Mouse (Mus musculus) kidney, embryonic 16.5 days (tissue): ENCODE results near the gene Nrxn3. TPM values are rescaled to one million over a fixed set of nuclear protein-coding genes. Genes with fewer than 3 reads are reported as not detected.

Experiments used
- ATAC-seq: fragments of 200-750 bp; cut with Nextera tagmentation; 2 replicates; pipeline ENCODE4 v1.8.0; 2017; ENCODE audit warnings: moderate TSS enrichment; ENCODE audit not compliant: low FRiP score, low TSS enrichment
- H3K27ac ChIP-seq: fragments of 300-500 bp; sonication (generic); 2 replicates; pipeline ENCODE4 v1.5.1; 2014; ENCODE audit warnings: low read length
- H3K27me3 ChIP-seq: fragments of 300-500 bp; sonication (generic); 2 replicates; pipeline ENCODE4 v1.6.1; 2014; ENCODE audit warnings: low read length, control low read depth, mixed read lengths; ENCODE audit not compliant: insufficient read depth
- H3K36me3 ChIP-seq: fragments of 300-500 bp; sonication (generic); 2 replicates; pipeline ENCODE4 v1.6.1; 2014; ENCODE audit warnings: low read length, control low read depth, mixed read lengths; ENCODE audit not compliant: insufficient read depth
- H3K4me1 ChIP-seq: fragments of 300-500 bp; sonication (generic); 2 replicates; pipeline ENCODE4 v1.6.1; 2014; ENCODE audit warnings: low read length, control low read depth, mixed read lengths; ENCODE audit not compliant: insufficient read depth
- H3K4me2 ChIP-seq: fragments of 300-500 bp; sonication (generic); replicated peaks from 2 replicates; pipeline ENCODE4 v1.6.1; 2014; ENCODE audit warnings: low read depth, low read length
- H3K4me3 ChIP-seq: fragments of 300-500 bp; sonication (generic); 2 replicates; pipeline ENCODE4 v1.5.1; 2014; ENCODE audit warnings: mild to moderate bottlenecking, low read length
- H3K9ac ChIP-seq: fragments of 300-500 bp; sonication (generic); replicated peaks from 2 replicates; pipeline ENCODE4 v1.6.1; 2014; ENCODE audit warnings: low read length
- H3K9me3 ChIP-seq: fragments of 300-500 bp; sonication (generic); 2 replicates; pipeline ENCODE4 v1.6.1; 2016; ENCODE audit warnings: low read length, control low read depth
- whole genome bisulfite sequencing: fragments of 180-500 bp; shearing (Covaris S2); extraction: QIAGEN DNeasy Blood & Tissue Kit; methylation state at CpG from one replicate; pipeline ENCODE4 v1.1.7; 2014; 5-methylcytosine and 5-hydroxymethylcytosine counted together
- polyA plus RNA-seq: library from polyadenylated mRNA; unstranded; fragments of >200 nt; fragmentation: Nextera tagmentation; extraction: Ambion mirVana; gene quantifications from 2 replicates; pipeline ENCODE4 v1.2.1, GENCODE M21; 2015

Nrxn3 gene
- polyA plus RNA-seq, 1 experiment from 2014 or later, result 5.1 TPM

DNA sequence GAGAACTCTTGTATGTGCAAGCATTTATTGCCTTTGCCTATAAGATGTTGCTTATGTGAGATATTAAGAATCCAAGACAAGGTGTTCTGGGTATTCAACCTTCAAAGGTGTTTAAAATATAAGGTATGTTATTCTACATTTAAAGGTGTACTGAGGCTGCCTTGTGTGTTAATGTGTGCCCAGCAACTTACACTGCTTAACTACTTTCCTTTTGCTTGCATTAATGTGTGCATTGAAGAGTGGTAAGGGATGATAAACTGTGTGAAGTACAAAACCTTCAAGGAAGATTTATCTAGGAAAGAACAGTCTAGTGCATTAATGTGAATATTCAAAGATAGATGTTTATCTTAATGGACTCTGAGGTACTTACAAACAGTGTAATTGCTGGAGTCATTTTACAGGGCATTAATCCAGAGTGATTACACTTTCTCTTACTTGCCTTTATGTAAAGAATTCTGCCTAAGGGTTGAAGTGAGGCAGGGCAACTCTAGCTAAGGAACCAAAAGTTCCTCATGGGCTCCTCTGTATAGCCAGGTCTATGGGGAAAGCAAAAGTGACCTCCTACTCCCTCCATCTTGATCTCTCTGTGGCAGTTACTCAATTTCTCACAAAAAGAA is 1548.2 kb downstream of the Nrxn3 start:
- Histone ChIP-seq H3K4me3 (no peak overlapping the region), H3K9me3 (no peaks in the 10 kb centered on the region), H3K36me3 (no peaks in the 10 kb centered on the region), H3K4me2 (no peak overlapping the region), H3K4me1 (no peaks in the 10 kb centered on the region), H3K9ac (no peak overlapping the region), H3K27me3 (peaks cover 3% of the 10 kb centered on the region; the same call in 1 of the 2 replicates), H3K27ac (no peak overlapping the region)
- ATAC-seq, result peak; percentile 77

DNA sequence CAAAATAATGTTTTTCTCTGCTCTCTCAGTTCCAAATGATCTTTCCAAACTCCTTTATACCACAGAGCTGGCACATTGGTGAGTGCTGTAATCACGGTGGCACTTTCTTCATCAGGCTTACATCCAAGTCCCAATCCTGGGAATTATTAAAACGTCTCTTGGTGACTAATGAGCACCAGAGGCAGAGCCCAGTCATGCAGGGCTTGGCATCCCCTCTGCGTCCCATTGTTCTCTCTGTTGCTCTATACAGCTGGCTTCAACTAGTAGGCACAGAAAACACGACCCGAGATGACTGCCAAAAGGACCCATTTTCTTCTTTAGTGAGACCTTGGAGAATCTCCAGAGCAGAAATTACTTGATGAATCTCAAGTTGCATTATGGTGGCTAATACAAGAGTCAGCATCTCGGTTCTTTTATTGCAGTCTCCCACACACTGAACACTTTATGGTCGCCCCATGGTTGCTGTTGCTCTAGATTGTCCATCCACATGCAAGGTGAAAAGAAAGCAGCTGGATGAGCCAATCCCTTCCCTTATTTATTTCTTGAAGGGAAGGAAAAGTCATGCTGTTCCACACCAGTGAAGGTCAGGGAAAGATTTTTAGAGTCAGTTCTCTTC is 1552.1 kb downstream of the Nrxn3 start:
- WGBS, result 77% methylated on average over 7 of the region's 7 CpGs
- H3K4me3 ChIP-seq, result no peak overlapping the region
- no peaks in the 10 kb centered on the region for H3K27me3 ChIP-seq
- no peak overlapping the region for H3K9ac ChIP-seq
- H3K9me3 ChIP-seq, result no peaks in the 10 kb centered on the region
- no peaks in the 10 kb centered on the region for H3K36me3 ChIP-seq
- no peak for ATAC-seq
- no peak overlapping the region for H3K27ac ChIP-seq
- H3K4me2 ChIP-seq, result no peak overlapping the region
- no peaks in the 10 kb centered on the region for H3K4me1 ChIP-seq

DNA sequence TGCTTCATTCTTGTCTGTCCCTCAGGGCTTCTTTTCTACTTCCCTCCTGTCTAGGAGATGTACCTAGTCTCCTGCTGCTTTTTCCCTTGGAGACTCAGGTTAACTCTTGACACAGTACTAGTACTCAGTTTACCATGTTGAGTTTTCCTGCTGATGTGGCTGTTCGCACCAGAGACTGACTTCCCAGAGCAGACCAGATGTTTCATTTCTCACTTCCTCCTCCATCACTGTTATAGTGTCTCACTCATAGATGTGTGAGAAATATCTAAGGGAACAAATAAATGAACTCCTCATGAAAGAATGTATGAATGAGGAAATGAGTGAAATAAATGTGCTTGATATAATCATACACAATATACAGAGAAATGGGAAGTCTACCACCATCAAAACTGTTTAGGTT is 1558.6 kb downstream of the Nrxn3 start:
- no peak overlapping the region for H3K4me2 ChIP-seq
- no peak overlapping the region for H3K27ac ChIP-seq
- no peaks in the 10 kb centered on the region for H3K27me3 ChIP-seq
- H3K4me1 ChIP-seq, result no peaks in the 10 kb centered on the region
- no peaks in the 10 kb centered on the region for H3K9me3 ChIP-seq
- WGBS, result 89% methylated on average over 1 of the region's 1 CpGs
- no peak overlapping the region for H3K4me3 ChIP-seq
- H3K36me3 ChIP-seq, result no peaks in the 10 kb centered on the region
- no peak overlapping the region for H3K9ac ChIP-seq
- no peak for ATAC-seq

DNA sequence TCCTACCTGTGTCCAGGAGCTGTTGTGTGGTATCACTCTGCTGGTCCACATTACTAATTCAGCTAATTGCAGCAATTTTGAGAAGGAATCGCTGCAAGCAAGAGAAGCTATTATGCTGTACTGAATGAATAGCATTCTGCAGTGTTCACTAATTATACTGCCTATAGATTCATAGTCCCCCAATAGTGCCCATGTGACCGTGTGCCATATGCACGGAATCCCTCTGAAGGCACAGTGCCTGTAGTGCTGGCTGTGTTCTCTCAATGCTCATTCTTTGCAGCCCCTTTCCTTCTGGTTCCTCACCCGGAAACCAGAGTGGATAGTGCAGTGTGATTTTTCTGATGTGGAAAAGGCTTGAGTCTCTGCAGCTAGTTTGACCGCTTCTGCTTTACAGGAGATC is 1560.3 kb downstream of the Nrxn3 start:
- no peaks in the 10 kb centered on the region for H3K27me3 ChIP-seq
- ATAC-seq, result no peak
- H3K36me3 ChIP-seq, result no peaks in the 10 kb centered on the region
- H3K4me2 ChIP-seq, result no peak overlapping the region
- 77% methylated on average over 5 of the region's 5 CpGs for WGBS
- no peak overlapping the region for H3K27ac ChIP-seq
- H3K4me3 ChIP-seq, result no peak overlapping the region
- H3K9ac ChIP-seq, result no peak overlapping the region
- no peaks in the 10 kb centered on the region for H3K4me1 ChIP-seq
- H3K9me3 ChIP-seq, result no peaks in the 10 kb centered on the region

DNA sequence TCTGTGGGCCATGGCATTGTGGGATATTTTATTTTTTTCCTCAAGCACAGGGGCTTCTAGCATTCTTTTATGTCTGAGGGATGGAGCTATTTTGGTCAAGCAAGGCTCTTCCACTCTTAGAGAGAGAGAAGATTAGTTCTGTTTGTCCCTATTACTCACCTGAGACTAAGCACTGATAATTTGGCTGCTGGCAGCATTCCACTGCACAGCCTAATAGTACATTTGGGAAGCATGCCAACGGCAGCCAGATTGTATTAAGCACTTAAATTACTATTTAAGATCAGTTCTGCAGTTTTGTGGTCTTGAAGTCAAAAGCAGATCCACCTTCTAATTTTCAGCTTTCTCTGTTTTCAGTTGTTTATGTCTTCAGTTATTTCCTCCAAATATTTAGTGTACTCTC is 1580.0 kb downstream of the Nrxn3 start:
- WGBS, result 45% methylated on average over 1 of the region's 1 CpGs
- no peaks in the 10 kb centered on the region for H3K27me3 ChIP-seq
- H3K4me1 ChIP-seq, result no peaks in the 10 kb centered on the region
- no peaks in the 10 kb centered on the region for H3K9me3 ChIP-seq
- no peak for ATAC-seq
- H3K4me2 ChIP-seq, result no peak overlapping the region
- no peak overlapping the region for H3K4me3 ChIP-seq
- H3K36me3 ChIP-seq, result no peaks in the 10 kb centered on the region
- no peak overlapping the region for H3K27ac ChIP-seq
- no peak overlapping the region for H3K9ac ChIP-seq

DNA sequence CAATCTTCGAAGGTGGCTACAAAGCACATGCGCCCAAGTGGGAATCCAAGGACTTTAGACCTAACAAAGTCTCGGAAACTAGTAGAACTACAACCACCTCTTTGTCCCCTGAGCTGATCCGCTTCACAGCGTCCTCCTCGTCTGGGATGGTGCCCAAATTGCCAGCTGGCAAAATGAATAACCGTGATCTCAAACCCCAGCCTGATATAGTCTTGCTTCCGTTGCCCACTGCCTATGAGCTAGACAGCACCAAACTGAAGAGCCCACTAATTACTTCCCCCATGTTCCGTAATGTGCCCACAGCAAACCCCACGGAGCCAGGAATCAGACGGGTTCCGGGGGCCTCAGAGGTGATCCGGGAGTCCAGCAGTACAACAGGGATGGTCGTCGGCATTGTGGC is 1609.1 kb downstream of the Nrxn3 start:
- no peak for ATAC-seq
- no peaks in the 10 kb centered on the region for H3K36me3 ChIP-seq
- no peak overlapping the region for H3K27ac ChIP-seq
- WGBS, result 95% methylated on average over 15 of the region's 15 CpGs
- H3K4me2 ChIP-seq, result no peak overlapping the region
- H3K9ac ChIP-seq, result no peak overlapping the region
- no peak overlapping the region for H3K4me3 ChIP-seq
- no peaks in the 10 kb centered on the region for H3K9me3 ChIP-seq
- H3K27me3 ChIP-seq, result no peaks in the 10 kb centered on the region
- no peaks in the 10 kb centered on the region for H3K4me1 ChIP-seq

DNA sequence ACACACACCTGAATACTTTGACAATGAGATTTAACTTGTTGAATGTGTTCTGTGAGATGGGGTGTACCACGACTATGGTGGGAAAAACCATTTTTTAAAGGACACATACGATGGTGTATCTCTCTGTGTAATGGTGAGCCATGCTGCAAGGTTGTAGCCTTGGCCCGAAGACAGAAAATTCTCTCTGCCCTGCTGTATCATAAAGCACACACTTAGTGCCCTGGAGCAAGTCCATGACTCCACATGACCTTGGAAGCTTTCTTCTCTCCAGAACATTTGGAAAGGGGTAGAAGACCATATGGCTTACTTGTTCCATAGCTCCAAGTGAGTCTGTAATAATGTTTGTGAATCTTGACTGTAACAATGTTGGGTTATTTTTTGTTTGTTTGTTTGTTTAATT is 1609.8 kb downstream of the Nrxn3 start:
- no peak overlapping the region for H3K9ac ChIP-seq
- H3K27ac ChIP-seq, result no peak overlapping the region
- WGBS, result 85% methylated on average over 3 of the region's 3 CpGs
- ATAC-seq, result no peak
- no peaks in the 10 kb centered on the region for H3K9me3 ChIP-seq
- no peaks in the 10 kb centered on the region for H3K4me1 ChIP-seq
- no peaks in the 10 kb centered on the region for H3K36me3 ChIP-seq
- no peak overlapping the region for H3K4me2 ChIP-seq
- no peaks in the 10 kb centered on the region for H3K27me3 ChIP-seq
- no peak overlapping the region for H3K4me3 ChIP-seq

DNA sequence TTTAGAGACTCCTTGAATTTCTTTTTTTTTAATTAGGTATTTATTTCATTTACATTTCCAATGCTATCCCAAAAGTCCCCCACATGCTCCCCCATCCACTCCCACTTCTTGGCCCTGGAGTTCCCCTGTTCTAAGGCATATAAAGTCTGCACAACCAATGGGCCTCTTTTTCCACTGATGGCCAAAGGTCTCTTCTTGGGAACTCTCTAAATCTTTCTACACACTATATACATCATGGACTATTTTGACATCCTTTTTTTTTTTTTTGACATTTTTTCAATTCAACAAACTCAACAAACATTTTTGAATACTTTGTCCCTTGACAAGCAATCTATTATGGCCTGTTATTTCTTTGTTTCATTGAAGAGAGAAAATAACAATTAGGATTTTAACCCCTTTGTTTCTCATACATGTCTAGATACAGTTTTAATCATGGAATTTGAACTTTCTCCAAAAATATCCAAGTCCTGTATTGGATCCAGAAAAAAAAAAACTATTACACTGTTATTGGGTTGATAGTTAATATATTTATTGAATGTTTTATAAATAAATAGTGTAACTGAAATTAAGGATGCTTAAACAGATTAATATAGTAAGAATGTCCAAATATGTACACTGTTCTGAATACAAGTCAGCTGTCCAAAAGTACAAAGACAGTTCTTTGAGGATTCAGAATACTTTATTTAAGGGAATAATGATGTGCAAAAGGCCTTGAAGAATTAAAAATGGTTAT is 1615.0 kb downstream of the Nrxn3 start:
- no peak overlapping the region for H3K4me2 ChIP-seq
- no peak for ATAC-seq

DNA sequence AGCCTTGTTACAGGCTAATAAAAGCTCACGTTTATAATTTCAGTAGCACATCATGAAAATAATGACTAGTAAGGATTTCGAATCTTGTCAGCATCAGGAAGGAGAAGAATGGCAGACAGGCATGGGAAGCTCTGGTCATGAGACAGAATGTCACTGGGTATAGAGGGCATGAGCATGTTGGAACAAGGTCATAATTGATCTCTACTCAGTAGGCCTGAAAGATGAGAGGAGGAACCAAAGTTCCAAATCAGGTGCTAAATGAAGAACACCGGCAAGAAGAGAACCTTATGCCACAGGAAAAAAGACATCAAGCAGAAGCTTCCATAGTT is 1615.5 kb downstream of the Nrxn3 start:
- no peak for ATAC-seq
- Histone ChIP-seq H3K36me3 (no peaks in the 10 kb centered on the region), H3K27me3 (no peaks in the 10 kb centered on the region), H3K9me3 (no peaks in the 10 kb centered on the region), H3K4me2 (no peak overlapping the region), H3K4me3 (no peak overlapping the region), H3K4me1 (no peaks in the 10 kb centered on the region), H3K9ac (no peak overlapping the region), H3K27ac (no peak overlapping the region)
- WGBS, result 87% methylated on average over 3 of the region's 3 CpGs

More for the DNA sequence above, 1615.0 kb downstream of the Nrxn3 start:
- Histone ChIP-seq H3K9me3 (no peaks in the 10 kb centered on the region), H3K27me3 (no peaks in the 10 kb centered on the region), H3K27ac (no peak overlapping the region), H3K36me3 (no peaks in the 10 kb centered on the region), H3K4me3 (no peak overlapping the region), H3K4me1 (no peaks in the 10 kb centered on the region), H3K9ac (no peak overlapping the region)
